Mouse (Mus musculus): ENCODE measurements around the gene Snrpa1. TPM values are rescaled to one million over a fixed set of nuclear protein-coding genes. Genes with fewer than 3 reads are reported as not detected.
A peak's percentile ranks its signal among the peaks of the same experiment; 100 is the strongest.
"Not testable (repeated sequence)": the region's sequence is repeated elsewhere in the genome, so short reads cannot be mapped to it uniquely, and the experiment has no call there.

Gene Snrpa1
- polyA plus RNA-seq, 1 experiment, result 7.2 TPM

DNA sequence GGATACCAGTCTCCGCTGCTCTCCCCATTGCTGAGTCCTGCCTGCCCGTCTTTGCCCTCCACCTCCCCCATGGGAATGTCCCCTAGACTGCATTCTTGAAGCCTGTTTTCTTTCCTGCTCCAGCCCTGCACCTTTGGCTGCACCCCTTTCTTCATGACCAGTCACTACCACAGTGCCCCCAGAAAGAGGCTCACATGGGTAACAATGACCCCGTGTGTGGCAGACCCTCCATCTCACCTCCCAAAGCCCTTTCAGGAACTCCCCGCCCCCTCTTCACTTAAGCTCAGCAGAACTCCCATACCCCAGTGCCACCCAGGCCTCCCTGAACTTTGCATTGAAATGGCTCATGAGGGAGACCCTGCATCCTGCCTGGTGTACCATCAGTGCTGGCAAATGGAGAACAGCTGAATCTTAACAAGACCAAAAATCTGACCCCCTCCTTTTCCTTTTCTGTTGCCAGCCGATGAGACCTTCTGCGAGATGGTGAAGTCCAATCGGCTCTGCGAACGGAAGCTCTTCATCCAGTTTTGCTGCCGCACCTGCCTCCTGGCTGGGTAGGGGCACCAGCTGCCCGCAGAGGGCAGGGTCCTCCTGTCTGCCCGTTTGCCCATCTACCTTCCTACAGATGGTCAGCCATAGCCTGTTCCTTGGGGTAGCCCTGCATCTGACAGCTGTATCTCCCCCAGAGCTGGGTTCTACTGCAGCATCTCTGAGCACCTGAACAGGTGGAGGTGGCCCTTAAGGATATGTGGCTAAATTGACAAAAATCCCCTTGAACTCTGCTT is 10.2 kb upstream of the Snrpa1 start:
- TF ChIP-seq CTCF (IDR thresholded peaks at IDR 0.05; ENCODE audit: extremely low read depth, insufficient read depth, insufficient read length, insufficient replicate concordance) (no peak), POLR2A (IDR thresholded peaks at IDR 0.05; ENCODE audit: low read depth, low read length) (no peak)
- no peaks in the 10 kb centered on the region for H3K27me3 ChIP-seq (ENCODE audit: control insufficient read depth, insufficient read depth, low read length)
- no peaks in the 10 kb centered on the region for H3K4me1 ChIP-seq (ENCODE audit: control insufficient read depth, insufficient read depth, insufficient read length)
- no peaks in the 10 kb centered on the region for H3K36me3 ChIP-seq (ENCODE audit: control insufficient read depth, insufficient read depth, low read length)
- DNase-seq (ENCODE audit: low read depth in 1 of 2, low spot score in 2 of 2), result no peak
- no peak overlapping the region for H3K27ac ChIP-seq (ENCODE audit: insufficient read depth, low read length)
- H3K4me3 ChIP-seq (ENCODE audit: extremely low read depth, insufficient read depth, insufficient read length), result no peak overlapping the region
- WGBS, result 86% methylated on average over 12 of the region's 12 CpGs

DNA sequence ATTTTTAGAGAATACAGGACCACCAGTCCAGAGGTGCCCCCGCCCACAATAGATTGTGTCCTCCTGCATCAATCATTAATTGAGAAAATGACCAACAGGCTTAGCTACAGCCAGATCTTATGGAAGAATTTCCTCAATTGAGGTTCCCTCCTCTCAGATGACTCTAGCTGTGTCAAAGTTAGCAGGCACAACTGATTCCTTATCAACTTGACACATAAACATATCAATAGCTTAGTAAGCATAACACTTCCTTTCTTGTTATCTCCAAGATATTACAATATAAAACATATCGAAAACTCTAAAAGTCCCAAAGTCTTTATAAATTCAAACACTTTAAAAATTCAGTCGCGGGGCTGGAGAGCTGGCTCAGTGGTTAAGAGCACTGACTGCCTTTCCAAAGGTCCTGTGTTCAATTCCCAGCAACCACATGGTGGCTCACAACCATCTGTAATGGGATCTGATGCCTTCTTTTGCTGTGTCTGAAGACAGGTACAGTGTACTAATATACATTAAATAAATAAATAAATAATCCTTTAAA is 4.8 kb upstream of the Snrpa1 start:
- H3K36me3 ChIP-seq (ENCODE audit: control insufficient read depth, insufficient read depth, low read length), result no peaks in the 10 kb centered on the region
- no peak for TF ChIP-seq POLR2A (IDR thresholded peaks at IDR 0.05; ENCODE audit: low read depth, low read length)
- TF ChIP-seq CTCF (IDR thresholded peaks at IDR 0.05; ENCODE audit: extremely low read depth, insufficient read depth, insufficient read length, insufficient replicate concordance), result no peak
- no peak for DNase-seq (ENCODE audit: low read depth in 1 of 2, low spot score in 2 of 2)
- 93% methylated on average over 4 of the region's 4 CpGs for WGBS
- no peak overlapping the region for H3K4me3 ChIP-seq (ENCODE audit: extremely low read depth, insufficient read depth, insufficient read length)
- H3K27ac ChIP-seq (ENCODE audit: insufficient read depth, low read length), result no peak overlapping the region
- H3K4me1 ChIP-seq (ENCODE audit: control insufficient read depth, insufficient read depth, insufficient read length), result no peaks in the 10 kb centered on the region
- H3K27me3 ChIP-seq (ENCODE audit: control insufficient read depth, insufficient read depth, low read length), result no peaks in the 10 kb centered on the region

DNA sequence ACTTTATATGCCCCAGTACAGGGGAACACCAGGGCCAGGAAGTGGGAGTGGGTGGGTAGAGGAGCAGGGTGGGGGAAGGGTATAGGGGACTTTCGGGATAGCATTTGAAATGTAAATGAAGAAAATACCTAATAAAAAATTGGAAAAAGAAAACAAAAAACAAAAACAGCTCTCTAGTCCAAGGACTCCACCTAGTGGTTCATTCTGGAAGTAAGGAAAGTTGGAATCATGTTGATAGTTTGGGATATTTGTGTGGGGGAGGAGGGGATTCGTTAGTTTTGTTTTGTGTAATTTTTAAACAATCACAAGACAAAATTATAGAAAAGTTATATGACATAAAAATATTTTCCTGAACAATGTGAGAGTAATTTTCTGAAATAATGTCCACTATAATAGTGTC is 3.4 kb upstream of the Snrpa1 start:
- H3K27ac ChIP-seq (ENCODE audit: insufficient read depth, low read length); H3K4me1 ChIP-seq (ENCODE audit: control insufficient read depth, insufficient read depth, insufficient read length); DNase-seq (ENCODE audit: low read depth in 1 of 2, low spot score in 2 of 2); H3K27me3 ChIP-seq (ENCODE audit: control insufficient read depth, insufficient read depth, low read length); H3K4me3 ChIP-seq (ENCODE audit: extremely low read depth, insufficient read depth, insufficient read length); H3K36me3 ChIP-seq (ENCODE audit: control insufficient read depth, insufficient read depth, low read length): not testable (repeated sequence)
- 8% methylated on average over 2 of the region's 2 CpGs for WGBS

DNA sequence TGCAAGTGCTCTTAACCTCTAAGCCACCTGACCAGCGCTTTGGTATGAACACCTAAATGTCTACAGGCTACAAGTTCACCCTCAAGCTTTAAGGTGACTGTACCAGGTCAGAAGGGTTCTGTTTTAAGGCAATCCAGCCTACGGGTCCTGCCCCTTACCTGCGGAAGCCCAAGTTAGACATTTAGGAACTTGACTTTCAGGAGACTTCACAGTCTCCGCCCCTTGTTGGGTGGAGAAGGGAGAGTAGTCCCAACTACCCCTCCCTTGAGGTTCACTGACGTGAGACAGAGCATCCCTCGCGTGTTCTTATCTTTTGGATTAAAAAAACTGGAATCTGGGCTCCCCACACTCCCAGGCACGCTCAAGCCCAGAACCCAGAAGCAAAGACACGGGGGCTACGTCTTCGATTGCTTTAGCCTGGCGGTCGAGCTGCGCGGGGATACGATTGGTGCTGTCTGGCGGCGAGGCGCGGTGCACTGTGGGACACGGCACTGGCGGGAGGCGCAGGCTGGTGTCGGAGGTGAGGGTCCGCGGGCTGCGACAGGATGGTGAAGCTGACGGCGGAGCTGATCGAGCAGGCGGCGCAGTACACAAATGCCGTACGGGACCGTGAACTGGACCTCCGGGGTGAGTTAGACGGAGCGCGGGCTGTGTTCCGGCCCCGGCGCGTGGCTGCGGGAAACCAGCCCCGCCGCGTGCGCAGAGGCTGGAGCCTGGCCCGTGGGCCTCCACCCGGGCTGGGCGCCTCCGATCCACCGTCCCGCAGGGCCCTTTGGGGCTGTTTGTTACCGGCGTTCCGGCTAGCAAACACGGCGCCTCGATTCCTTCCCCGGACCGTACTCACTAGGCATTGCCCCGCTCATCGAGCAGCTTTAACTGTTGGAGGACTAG is 1.5 kb downstream of the Snrpa1 start:
- DNase-seq (ENCODE audit: low read depth in 1 of 2, low spot score in 2 of 2), result peak; percentile 57 to 82
- TF ChIP-seq POLR2A (IDR thresholded peaks at IDR 0.05; ENCODE audit: low read depth, low read length), result peak; percentile 81
- no peak for TF ChIP-seq CTCF (IDR thresholded peaks at IDR 0.05; ENCODE audit: extremely low read depth, insufficient read depth, insufficient read length, insufficient replicate concordance)
- H3K27ac ChIP-seq (ENCODE audit: insufficient read depth, low read length), result peak overlapping the region; percentile 53
- WGBS, result under 1% methylated on average over 63 of the region's 64 CpGs
- peaks cover 4% of the 10 kb centered on the region; the same call in 1 of the 2 replicates for H3K4me1 ChIP-seq (ENCODE audit: control insufficient read depth, insufficient read depth, insufficient read length)
- peak overlapping the region; percentile 90 for H3K4me3 ChIP-seq (ENCODE audit: extremely low read depth, insufficient read depth, insufficient read length)
- H3K36me3 ChIP-seq (ENCODE audit: control insufficient read depth, insufficient read depth, low read length), result peaks cover 8% of the 10 kb centered on the region
- H3K27me3 ChIP-seq (ENCODE audit: control insufficient read depth, insufficient read depth, low read length), result no peaks in the 10 kb centered on the region

DNA sequence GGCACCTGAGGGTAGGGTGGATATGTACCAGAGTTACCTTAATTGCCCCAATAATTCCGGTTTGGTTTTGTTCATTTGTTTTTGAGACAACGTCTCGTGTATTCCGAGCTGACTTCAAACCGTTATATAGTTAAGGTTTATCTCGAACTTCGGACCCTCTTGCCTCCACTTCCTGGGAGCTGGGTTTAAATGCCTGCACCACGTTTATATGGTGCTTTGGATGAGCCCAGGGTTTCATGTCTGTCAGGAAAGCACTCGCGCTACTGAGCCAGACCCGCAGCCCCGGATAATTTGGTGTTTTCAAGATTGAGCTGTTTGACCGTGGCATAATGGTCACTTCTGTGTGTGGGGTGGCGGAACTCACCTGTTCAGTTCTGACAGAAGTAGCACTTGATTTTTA is 2.3 kb downstream of the Snrpa1 start:
- no peak for TF ChIP-seq CTCF (IDR thresholded peaks at IDR 0.05; ENCODE audit: extremely low read depth, insufficient read depth, insufficient read length, insufficient replicate concordance)
- TF ChIP-seq POLR2A (IDR thresholded peaks at IDR 0.05; ENCODE audit: low read depth, low read length), result no peak
- Histone ChIP-seq H3K4me1 (ENCODE audit: control insufficient read depth, insufficient read depth, insufficient read length) (peaks cover 4% of the 10 kb centered on the region; the same call in 1 of the 2 replicates), H3K27me3 (ENCODE audit: control insufficient read depth, insufficient read depth, low read length) (no peaks in the 10 kb centered on the region), H3K36me3 (ENCODE audit: control insufficient read depth, insufficient read depth, low read length) (peaks cover 11% of the 10 kb centered on the region), H3K27ac (ENCODE audit: insufficient read depth, low read length) (no peak overlapping the region), H3K4me3 (ENCODE audit: extremely low read depth, insufficient read depth, insufficient read length) (peak overlapping the region; percentile 90)
- WGBS, result 1% methylated on average over 14 of the region's 14 CpGs
- DNase-seq (ENCODE audit: low read depth in 1 of 2, low spot score in 2 of 2), result no peak

DNA sequence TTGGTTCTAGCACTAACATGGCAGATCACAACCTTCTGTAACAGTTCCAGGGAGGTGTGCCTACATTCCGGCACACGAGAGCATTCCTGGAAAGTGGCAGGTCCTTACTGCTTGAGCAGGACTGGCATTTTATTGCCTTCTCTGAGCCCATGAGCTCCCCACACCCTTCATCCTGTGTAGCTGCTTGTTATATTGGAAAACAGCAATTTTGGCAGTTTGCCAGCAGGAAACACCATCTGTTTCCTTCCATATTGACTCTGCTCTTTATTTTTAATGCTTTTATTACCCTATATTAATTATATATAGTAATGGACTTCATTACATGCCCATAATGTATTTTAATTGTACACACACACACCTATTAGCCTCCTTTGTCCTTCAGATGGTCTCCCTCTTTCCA is 17.6 kb downstream of the Snrpa1 start:
- TF ChIP-seq CTCF (IDR thresholded peaks at IDR 0.05; ENCODE audit: extremely low read depth, insufficient read depth, insufficient read length, insufficient replicate concordance) (no peak), POLR2A (IDR thresholded peaks at IDR 0.05; ENCODE audit: low read depth, low read length) (no peak)
- Histone ChIP-seq H3K27me3 (ENCODE audit: control insufficient read depth, insufficient read depth, low read length) (no peaks in the 10 kb centered on the region), H3K4me1 (ENCODE audit: control insufficient read depth, insufficient read depth, insufficient read length) (peaks cover 4% of the 10 kb centered on the region), H3K4me3 (ENCODE audit: extremely low read depth, insufficient read depth, insufficient read length) (no peak overlapping the region), H3K27ac (ENCODE audit: insufficient read depth, low read length) (no peak overlapping the region), H3K36me3 (ENCODE audit: control insufficient read depth, insufficient read depth, low read length) (peaks cover 18% of the 10 kb centered on the region)
- DNase-seq (ENCODE audit: low read depth in 1 of 2, low spot score in 2 of 2), result no peak
- 92% methylated on average over 2 of the region's 2 CpGs for WGBS
